Mouse (Mus musculus) lung, postnatal 4 days (tissue): ENCODE measurements around the gene Padi4.
A peak's percentile ranks its signal among the peaks of the same experiment; 100 is the strongest.

ENCODE experiments used
- DNase-seq, 2 experiments: peaks; one replicate each; pipeline ENCODE4 v3.0.0; 2021

The Padi4 gene

GRCm38 (mm10) chr4:140774025-140774800 lies at the start of gene Padi4:
TSS of gene Padi4 (minus strand) at chr4:140774236.
- no peak for DNase-seq

DNA sequence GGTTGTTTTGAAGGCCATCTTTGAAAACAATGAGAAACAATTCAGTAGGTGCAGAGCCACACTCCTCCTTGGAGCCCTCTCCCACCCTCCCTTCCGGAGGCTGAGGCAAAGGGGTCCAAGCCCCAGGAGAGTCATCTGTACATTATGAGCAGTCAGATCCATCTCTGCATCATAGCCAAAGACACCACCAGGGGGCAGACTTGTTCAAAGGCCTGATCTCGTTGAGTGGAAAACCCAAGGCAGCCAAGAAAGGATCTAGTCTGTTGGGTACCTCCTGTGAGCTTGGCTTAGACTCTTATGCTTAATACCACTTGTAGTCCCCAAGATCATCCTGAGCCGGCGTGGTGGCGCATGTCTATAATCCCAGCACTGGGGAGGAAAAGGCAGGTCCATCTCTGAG lies 48.0 kb upstream of the Padi4 start:
- peak in 1 of 2 experiments; percentile 53 for DNase-seq

DNA sequence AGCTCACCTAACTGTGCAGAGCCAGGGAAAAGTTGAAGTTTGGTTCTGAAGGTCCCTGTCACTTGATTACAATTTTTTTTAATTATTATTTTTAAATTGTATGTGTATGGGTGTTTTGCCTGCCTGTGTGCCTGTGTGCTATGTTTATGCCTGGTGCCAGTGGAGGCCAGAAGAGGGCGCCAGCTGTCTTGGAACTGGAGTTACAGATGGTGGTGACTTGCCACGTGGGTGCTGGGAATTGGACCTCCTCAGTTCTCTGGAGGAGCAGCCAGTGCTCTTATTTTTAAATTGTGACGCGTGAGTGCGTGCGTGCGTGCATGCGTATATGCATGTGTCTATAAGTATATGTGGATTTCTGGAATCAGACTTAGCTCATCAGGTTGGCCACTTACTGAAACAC lies 43.4 kb upstream of the Padi4 start:
- no peak for DNase-seq

DNA sequence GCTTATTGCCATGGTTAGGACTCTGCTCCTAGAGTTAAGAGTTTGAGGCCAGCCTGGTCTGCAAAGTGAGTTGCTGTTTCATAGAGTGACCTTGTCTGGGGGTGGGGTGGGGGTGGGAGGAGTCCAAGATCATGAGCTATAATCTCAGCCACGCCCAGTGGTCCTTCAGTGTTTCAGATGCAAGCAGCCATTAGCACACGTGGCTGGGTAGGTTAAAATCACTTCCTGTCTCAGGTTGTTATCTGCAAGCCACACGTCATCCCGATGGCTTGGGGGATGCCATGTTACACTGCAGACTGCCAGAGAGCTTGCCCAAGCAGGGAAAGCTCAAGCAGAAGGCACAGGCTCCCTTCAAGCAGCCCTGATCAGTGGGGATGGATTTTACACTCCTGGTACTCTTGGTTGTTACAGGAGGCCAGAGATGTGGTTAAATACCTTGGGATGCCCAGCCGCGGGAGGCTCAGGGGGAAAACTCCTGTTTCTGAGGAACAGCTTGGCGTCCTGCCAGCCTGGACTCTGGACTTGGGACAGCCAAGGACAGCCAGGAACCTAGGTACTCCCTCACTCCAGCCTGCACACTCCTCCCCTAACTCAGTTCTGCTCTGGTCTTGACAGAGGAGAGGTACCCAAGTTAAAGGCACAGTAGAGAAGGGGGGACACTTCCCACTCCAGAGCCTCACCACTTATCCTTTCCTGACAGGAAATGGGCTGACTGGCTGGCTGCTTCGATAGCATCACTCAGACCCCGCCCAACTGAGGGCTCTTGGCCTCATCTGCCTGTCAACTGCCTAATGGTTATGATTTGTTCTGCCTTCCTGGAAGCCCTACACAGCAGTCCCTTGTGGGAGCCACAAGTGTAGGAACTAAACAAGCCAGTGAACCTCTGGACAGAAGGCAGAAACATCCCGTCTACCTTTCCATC lies 42.2 kb upstream of the Padi4 start:
- peak; percentile 57 to 69 for DNase-seq

DNA sequence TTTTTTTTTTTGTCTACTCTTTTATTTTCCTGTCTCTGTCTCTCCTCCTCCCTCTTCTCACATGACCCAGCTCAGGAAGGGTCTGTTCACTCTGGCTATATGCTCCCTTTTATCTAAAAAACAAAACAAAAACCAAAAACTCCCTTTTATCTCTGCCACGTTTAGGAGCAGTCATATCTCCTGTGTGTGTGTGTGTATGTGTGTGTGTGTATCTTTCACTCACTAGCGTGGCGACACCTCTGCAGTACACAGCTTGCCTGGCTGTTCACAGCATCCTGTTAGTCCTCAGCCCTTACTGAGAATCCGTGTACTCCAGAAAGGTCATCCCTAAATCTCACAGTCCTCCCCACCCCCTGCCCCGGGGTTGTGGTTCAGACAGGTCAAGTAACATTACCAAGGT lies 41.5 kb upstream of the Padi4 start:
- DNase-seq: no peak

DNA sequence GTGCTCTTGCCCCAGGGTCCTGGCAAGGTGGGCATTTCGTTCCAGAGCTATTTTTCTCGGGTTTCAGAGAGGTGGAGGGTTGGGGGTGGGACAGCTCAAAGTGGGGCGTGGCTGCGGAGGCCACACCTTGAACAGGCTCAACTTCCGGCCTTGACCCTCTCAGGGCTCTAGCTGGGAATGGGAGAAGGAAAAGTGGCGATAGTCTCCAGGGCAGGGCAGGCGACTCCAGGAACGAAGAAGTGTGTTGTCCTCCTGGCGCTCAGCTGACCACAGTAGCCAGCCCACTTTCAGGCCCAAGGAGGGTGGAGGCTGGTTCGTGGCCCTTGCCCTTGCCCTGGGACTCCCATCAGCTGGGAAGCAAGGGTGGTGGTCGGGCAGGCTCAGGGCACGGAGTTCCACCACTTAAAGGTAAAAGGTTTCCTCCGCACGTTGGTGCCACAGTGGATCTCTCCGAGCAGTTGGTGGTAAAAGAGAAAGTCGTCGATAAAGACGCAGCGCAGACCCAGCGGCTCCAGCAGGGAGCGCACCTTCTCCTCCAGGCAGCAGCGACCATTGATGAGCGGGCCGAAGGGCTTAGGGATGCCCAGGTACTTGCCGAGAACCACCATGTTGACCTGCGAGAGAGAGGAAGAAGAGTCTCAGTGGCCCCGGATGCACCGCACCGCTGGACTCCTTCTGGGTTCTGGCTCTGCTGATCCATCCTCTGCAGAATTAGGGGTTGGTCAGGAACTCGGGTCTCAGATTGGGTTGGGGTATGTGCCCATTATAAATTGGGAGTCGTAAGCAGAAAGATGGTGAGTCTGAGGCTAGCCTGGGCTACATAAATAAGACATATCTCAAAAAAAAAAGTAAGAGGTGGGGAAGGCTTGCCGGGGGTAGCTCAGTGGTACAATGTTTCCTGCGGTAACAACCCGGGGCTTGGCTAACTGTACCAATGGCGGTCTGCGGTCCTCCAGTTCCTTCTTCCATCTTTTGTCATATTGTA lies 40.5 kb upstream of the Padi4 start:
- DNase-seq: peak; percentile 64 to 69

DNA sequence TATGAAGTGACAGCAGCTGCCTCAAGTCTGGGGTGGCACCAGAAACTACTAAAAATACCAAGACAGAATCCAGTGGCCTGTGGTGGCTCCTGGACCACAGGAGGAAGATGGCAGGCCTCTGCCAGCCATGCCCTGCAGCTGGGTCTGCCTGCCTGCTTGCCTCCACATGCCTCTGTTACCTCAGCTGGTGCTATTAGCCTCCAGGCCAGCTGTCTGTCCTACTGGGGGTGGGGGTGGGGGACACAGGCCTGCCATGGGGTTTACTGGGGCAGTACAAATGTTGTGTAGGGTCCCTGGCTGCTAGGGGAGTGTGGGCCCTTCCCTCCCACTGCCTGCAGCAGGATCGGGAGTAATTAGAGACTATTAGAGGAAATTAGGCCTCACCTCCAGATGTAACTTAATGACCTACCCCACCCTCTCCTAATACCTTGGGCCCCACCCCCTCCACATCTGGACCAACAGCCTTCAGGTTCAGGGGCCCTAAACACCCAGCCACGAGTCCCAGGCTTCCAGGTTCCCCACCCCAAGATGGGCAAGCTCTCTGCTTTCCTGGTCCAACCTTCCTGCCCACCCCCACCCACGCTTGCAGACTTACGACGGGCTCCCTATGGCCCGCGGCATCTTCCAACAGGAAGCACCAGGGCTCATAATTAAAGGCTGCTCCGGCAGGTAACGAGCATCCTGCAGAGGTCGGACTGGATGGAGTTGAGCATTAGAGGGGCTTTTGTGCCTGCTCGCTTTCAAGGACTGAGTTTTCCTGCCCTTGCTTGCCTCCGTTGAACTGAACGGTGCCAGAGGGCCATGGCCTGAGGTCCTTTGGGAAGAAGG lies 39.5 kb upstream of the Padi4 start:
- DNase-seq: no peak

DNA sequence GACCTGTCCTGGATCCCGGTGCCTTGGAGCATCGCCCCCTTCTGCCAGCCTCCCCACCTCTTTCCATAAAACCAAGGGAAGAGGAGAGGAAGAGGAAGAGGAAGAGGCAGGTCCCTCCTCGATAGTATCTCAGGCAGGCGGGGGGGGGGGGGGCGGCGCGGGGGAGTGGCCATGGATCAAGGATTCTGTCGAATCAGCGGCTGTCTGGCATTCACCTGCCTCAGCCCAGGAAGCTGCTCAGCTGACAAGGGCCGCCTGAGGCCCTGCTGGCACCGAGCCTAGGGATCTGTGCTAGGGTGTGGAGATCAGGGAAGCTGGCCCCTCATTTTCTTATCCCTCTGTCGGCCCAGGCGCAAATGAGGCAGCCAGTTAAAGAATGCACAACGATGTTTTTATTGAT lies 38.6 kb upstream of the Padi4 start:
- no peak for DNase-seq

GRCm38 (mm10) chr4:140812191-140812590 lies 38.2 kb upstream of the Padi4 start:
- no peak for DNase-seq

- DNase-seq: no peak
These were observed 36.6 kb upstream of the Padi4 start, which contains the start of gene Padi3 for GRCm38 (mm10) chr4:140810458-140811260. TSS of gene Padi3 (minus strand) at chr4:140810648.

GRCm38 (mm10) chr4:140809118-140809517 lies 35.1 kb upstream of the Padi4 start:
- no peak for DNase-seq

- DNase-seq: no peak
These were observed 30.6 kb upstream of the Padi4 start for GRCm38 (mm10) chr4:140804601-140805000.

- DNase-seq: no peak
These were observed 27.3 kb upstream of the Padi4 start for GRCm38 (mm10) chr4:140801364-140801763.

DNA sequence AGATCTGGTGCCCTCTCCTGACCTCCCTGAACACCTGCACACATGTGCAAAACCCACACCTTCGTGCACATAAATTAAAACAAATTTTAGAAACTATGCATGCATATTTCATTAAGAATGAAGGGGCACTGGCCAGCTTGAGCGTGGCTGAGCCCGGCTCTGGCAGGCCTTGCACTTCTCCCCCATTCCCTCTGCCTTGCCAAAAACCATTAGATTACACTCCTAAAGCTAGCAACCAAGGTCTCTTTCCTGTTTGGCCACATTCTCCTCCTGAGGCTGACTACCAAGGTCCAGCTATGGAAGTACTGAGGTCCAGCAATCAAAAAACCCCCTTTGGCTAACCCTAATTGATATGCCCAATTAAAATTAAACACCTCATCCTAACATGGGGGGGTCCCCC lies 22.8 kb upstream of the Padi4 start:
- no peak for DNase-seq

GRCm38 (mm10) chr4:140794678-140795077 lies 20.6 kb upstream of the Padi4 start:
- peak; percentile 59 to 79 for DNase-seq

DNA sequence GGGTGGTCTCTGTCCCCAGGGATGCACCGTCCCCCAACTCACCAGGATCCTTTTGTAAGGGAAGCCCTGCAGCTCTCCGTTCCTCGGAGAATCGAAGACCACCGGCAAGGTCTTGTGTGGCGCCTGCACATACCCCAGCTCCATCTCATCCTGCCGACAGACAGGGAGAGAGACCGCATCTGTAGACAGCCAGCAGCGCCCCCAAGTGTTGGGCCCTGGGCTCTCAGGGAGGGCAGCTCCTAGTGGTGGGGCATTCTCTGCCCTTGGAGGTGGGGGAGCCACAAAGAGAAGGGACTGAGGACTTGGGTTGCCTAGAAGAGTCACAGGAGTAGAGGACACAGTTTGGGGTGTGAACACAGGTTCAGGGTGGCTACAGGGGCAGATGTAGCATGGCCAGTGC lies 19.8 kb upstream of the Padi4 start:
- no peak for DNase-seq

- no peak for DNase-seq
These were observed 18.5 kb upstream of the Padi4 start for GRCm38 (mm10) chr4:140792584-140792983.

DNA sequence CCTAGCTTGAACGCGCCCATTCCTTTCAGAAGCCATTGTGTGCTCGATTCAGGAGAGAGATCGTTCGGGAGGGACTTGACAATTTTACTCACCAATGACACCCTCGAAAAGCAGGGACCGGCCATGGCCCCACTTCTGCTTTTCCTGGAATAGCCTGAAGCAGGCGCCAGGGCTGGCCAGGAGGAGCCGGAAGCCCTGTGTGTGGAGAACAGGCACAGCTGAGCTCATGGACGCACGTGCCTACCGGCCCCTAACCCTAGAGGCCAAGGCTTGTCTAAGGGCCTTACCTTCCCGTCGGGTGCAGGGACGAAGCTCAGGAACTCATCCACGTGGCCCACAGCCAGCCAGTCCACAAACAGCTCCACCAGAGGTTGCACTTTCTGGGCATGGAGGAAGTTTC lies 17.0 kb upstream of the Padi4 start:
- DNase-seq: no peak

- no peak for DNase-seq
These were observed 15.9 kb upstream of the Padi4 start for GRCm38 (mm10) chr4:140789983-140790382.

DNA sequence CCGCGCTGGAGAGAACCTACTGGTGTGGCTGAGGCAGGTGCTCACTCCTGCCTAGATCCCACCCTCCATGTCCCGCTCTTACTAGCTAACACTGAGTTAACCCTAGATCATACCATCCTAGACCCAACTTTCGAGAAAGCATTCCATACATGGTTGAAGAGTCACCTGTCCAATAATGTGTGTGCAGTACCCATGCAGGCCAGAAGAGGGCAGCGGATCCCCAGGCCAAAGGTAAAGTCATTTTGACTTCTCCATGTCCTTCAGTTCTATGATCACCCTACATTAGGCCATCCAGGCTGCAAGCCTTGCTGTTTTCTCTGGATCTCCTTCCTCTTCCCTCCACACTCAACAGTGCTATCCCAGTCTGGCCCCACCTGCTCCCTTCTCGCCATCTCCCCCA lies 14.9 kb upstream of the Padi4 start:
- DNase-seq: peak; percentile 66 to 79

DNA sequence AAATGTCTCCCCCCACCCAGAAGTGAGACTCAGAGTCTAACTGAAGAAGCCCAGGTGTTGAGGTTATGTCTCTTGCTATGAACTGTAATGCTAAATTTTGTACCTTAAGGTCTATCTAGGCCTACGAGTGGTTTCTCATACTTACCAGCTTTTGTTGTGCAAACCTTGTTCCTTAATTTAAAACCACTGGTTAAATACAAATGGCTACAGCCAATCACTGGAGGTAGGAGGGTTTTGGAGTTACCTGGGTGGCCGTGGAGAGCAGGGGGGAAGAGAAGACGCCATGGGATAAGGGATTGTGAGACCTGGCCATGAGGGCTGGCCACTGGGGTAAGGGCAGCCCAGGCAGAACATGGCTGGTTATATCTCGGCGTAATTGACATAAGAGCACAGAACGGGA lies 14.2 kb upstream of the Padi4 start:
- no peak for DNase-seq
